Mouse (Mus musculus) fat pad, adult 2 months (tissue): ENCODE results near the gene Crp.

Experiments
- DNase-seq: peaks from one replicate; pipeline ENCODE4 v3.0.0-alpha.2; 2011; ENCODE audit warnings: low read depth, low spot score; ENCODE audit errors: extremely low read depth

The Crp gene

GRCm38 (mm10) chr1:172697844-172698243, at the start of gene Crp:
Gene Crp (plus strand): TSS chr1:172698055.
- no peak for DNase-seq

- no peak for DNase-seq
These were observed 48.5 kb upstream of the Crp start for GRCm38 (mm10) chr1:172649396-172649795.

- no peak for DNase-seq
These were observed 47.2 kb upstream of the Crp start for GRCm38 (mm10) chr1:172650519-172651287.

- no peak for DNase-seq
These were observed 46.4 kb upstream of the Crp start for GRCm38 (mm10) chr1:172651288-172651987.

- no peak for DNase-seq
These were observed 45.7 kb upstream of the Crp start for GRCm38 (mm10) chr1:172652040-172652662.

- no peak for DNase-seq
These were observed 44.0 kb upstream of the Crp start for GRCm38 (mm10) chr1:172653900-172654299.

GRCm38 (mm10) chr1:172657266-172657665, 40.6 kb upstream of the Crp start:
- DNase-seq, result no peak

GRCm38 (mm10) chr1:172659688-172660087, 38.2 kb upstream of the Crp start:
- DNase-seq, result no peak

- DNase-seq, result no peak
These were observed 32.4 kb upstream of the Crp start for GRCm38 (mm10) chr1:172665457-172665856.

- DNase-seq, result no peak
These were observed 30.3 kb upstream of the Crp start for GRCm38 (mm10) chr1:172667597-172667996.

- no peak for DNase-seq
These were observed 27.1 kb upstream of the Crp start for GRCm38 (mm10) chr1:172670716-172671115.

GRCm38 (mm10) chr1:172680742-172681141, 17.1 kb upstream of the Crp start:
- DNase-seq, result peak; percentile 23

- DNase-seq, result no peak
These were observed 14.3 kb upstream of the Crp start for GRCm38 (mm10) chr1:172683551-172683950.

GRCm38 (mm10) chr1:172683957-172684356, 13.9 kb upstream of the Crp start:
- DNase-seq, result no peak

GRCm38 (mm10) chr1:172685178-172685577, 12.7 kb upstream of the Crp start:
- no peak for DNase-seq

- DNase-seq, result no peak
These were observed 433 bp upstream of the Crp start for GRCm38 (mm10) chr1:172697422-172697821.

- DNase-seq, result no peak
These were observed 3.0 kb downstream of the Crp start for GRCm38 (mm10) chr1:172700814-172701213.

GRCm38 (mm10) chr1:172701381-172701780, 3.5 kb downstream of the Crp start:
- no peak for DNase-seq

GRCm38 (mm10) chr1:172701901-172702300, 4.0 kb downstream of the Crp start:
- DNase-seq, result no peak

GRCm38 (mm10) chr1:172704769-172705168, 6.9 kb downstream of the Crp start:
- DNase-seq, result no peak

GRCm38 (mm10) chr1:172706243-172706642, 8.4 kb downstream of the Crp start:
- DNase-seq, result no peak

- DNase-seq, result no peak
These were observed 12.0 kb downstream of the Crp start for GRCm38 (mm10) chr1:172709788-172710350.
